Mouse (Mus musculus) right cerebral cortex, adult 18-20 months (tissue): Measurements from ENCODE around the gene Gm20837.
"Not testable (repeated sequence)": the region's sequence is repeated elsewhere in the genome, so short reads cannot be mapped to it uniquely, and the experiment has no call there.

ENCODE experiments used
- DNase-seq: peaks from one replicate; pipeline ENCODE4 v3.0.0; 2022; ENCODE audit warnings: mixed read lengths

The Gm20837 gene

DNA sequence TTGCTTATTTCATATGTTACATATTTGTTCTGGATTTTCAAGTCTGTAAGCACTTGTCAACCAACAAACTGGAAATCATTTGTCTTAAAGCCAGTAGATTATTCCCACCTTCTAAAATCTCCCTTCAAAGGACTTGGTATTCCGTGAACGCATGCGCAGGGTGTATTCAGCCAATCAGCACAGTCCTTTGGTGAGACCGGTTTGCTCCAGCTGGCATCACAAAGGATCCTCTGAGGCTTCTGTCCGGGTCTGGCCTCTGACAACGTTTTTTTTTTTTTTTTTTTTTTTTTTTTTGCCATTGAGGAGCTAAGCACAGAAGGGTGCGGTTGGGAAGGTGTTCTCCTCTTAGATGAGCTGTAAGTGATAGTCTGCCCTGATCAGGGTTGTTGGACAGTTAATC is at the start of gene Gm20837:
TSS of gene Gm20837 (plus strand) at position 301 of the 400 bp plus-strand sequence.
- not testable (repeated sequence) for DNase-seq
